27 mouse cellular contexts compared by ENCODE assay signal in the genomic region with DNA sequence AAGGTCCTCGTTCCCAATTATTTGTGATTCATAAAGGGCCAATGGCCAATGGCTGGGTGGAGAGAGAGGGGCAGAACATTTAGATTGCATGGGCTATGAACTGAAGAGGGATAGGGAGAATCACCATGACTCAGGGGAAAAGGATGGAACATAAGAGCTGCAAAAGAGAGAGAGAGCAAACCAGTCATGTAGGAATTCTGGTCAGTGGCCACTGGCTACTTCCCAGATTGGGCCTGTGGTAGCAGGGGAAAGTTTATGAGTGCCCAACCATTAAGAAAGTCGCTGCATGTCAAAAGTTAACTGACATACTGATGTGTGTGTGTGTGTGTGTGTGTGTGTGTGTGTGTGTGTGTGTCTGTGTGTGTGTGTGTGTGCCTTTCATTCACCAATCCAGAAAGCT.
"Had no signal": no experiment of that assay in that cellular context is flagged by ENCODE, and none has a peak within 500 bp of the region (broad histone marks: within the 10 kb centered on the region; RNA-seq: fewer than 3 reads in every experiment).

No protein-coding gene starts in this region.

- H3K36me3 ChIP-seq: embryonic facial prominence, embryonic 10.5 days; embryonic facial prominence, embryonic 12.5 days; embryonic facial prominence, embryonic 13.5 days; embryonic facial prominence, embryonic 15.5 days; forebrain, embryonic 10.5 days; forebrain, embryonic 12.5 days; forebrain, embryonic 15.5 days; heart, embryonic 10.5 days had no signal

- H3K4me1 ChIP-seq: embryonic facial prominence, embryonic 10.5 days; embryonic facial prominence, embryonic 12.5 days; embryonic facial prominence, embryonic 13.5 days; embryonic facial prominence, embryonic 15.5 days; forebrain, embryonic 10.5 days; forebrain, embryonic 13.5 days; forebrain, embryonic 15.5 days; heart, embryonic 10.5 days had no signal

- H3K9me3 ChIP-seq: embryonic facial prominence, embryonic 10.5 days; embryonic facial prominence, embryonic 12.5 days; embryonic facial prominence, embryonic 13.5 days; embryonic facial prominence, embryonic 15.5 days; forebrain, embryonic 10.5 days; forebrain, embryonic 12.5 days; forebrain, embryonic 13.5 days; forebrain, embryonic 15.5 days; heart, embryonic 10.5 days had no signal

- H3K4me3 ChIP-seq: embryonic facial prominence, embryonic 10.5 days; embryonic facial prominence, embryonic 12.5 days; embryonic facial prominence, embryonic 13.5 days; embryonic facial prominence, embryonic 15.5 days; erythroblast, embryonic 14.5 days; forebrain, embryonic 10.5 days; forebrain, embryonic 12.5 days; forebrain, embryonic 13.5 days; forebrain, embryonic 15.5 days; gastrocnemius, adult 2 months; heart, adult 2 months; heart, embryonic 10.5 days had no signal

- H3K9ac ChIP-seq: embryonic facial prominence, embryonic 12.5 days; embryonic facial prominence, embryonic 13.5 days; embryonic facial prominence, embryonic 15.5 days; forebrain, embryonic 12.5 days; forebrain, embryonic 13.5 days; forebrain, embryonic 15.5 days; forebrain, postnatal 0 days had no signal

- DNase-seq: cerebellum, adult 9-11 months; cerebellum, postnatal 10 days; cerebellum, postnatal 14 days; cerebellum, postnatal 25 days; cerebellum, postnatal 36 days; embryo, embryonic 11 days; forebrain, postnatal 0 days; gastrocnemius, adult 2 months; gastrocnemius, postnatal 10 days; gastrocnemius, postnatal 14 days; gastrocnemius, postnatal 25 days; gastrocnemius, postnatal 36 days; heart, adult 11 months; heart, adult 2 months had no signal

- H3K27me3 ChIP-seq: embryonic facial prominence, embryonic 12.5 days; embryonic facial prominence, embryonic 13.5 days; embryonic facial prominence, embryonic 15.5 days; forebrain, embryonic 12.5 days; forebrain, embryonic 13.5 days; forebrain, embryonic 15.5 days had no signal

- ATAC-seq: forebrain, embryonic 13.5 days; forebrain, embryonic 14.5 days; forebrain, embryonic 15.5 days; forebrain, embryonic 16.5 days; forebrain, postnatal 0 days had no signal

- H3K27ac ChIP-seq: embryonic facial prominence, embryonic 10.5 days; embryonic facial prominence, embryonic 12.5 days; embryonic facial prominence, embryonic 13.5 days; embryonic facial prominence, embryonic 15.5 days; forebrain, embryonic 10.5 days; forebrain, embryonic 12.5 days; forebrain, embryonic 13.5 days; forebrain, embryonic 15.5 days; gastrocnemius, adult 2 months; heart, adult 2 months; heart, embryonic 10.5 days had no signal

- H3K4me2 ChIP-seq: embryonic facial prominence, embryonic 12.5 days; embryonic facial prominence, embryonic 13.5 days; embryonic facial prominence, embryonic 15.5 days; forebrain, embryonic 12.5 days; forebrain, embryonic 13.5 days; forebrain, embryonic 15.5 days; heart, embryonic 11.5 days had no signal
